25 mouse cellular contexts compared by ENCODE assay signal in genomic region chr11:82062226-82062625, GRCm38 (mm10). TPM values are rescaled to one million over a fixed set of nuclear protein-coding genes. Genes with fewer than 3 reads are reported as not detected.
DNase-seq lines count a peak whose midpoint lies in the region; ATAC-seq lines count a peak whose summit lies in the region.
"Had no signal": no experiment of that assay in that cellular context is flagged by ENCODE, and none has a peak within 500 bp of the region (broad histone marks: within the 10 kb centered on the region; RNA-seq: fewer than 3 reads in every experiment).

No protein-coding gene starts in this region.

- no peaks in the 10 kb centered on the region for H3K9me3 ChIP-seq in embryonic facial prominence, embryonic 11.5 days (replicated peaks; ENCODE audit: control insufficient read depth, low read length)
- no peaks in the 10 kb centered on the region for H3K9me3 ChIP-seq in embryonic facial prominence, embryonic 10.5 days
- H3K9me3 ChIP-seq in lung, embryonic 16.5 days (ENCODE audit: control insufficient read depth, low read length) = no peaks in the 10 kb centered on the region
- H3K9me3 ChIP-seq: forebrain, embryonic 13.5 days; hindbrain, embryonic 10.5 days; intestine, embryonic 15.5 days had no signal

- no peak for ATAC-seq in embryonic facial prominence, embryonic 11.5 days (replicated peaks; ENCODE audit: insufficient number of reproducible peaks, low FRiP score, low TSS enrichment, low read depth)
- 0 out of 2 replicates have a peak, but pooled peaks have one; percentile 37 for ATAC-seq in lung, embryonic 16.5 days (ENCODE audit: low read depth)
- ATAC-seq: CD4-positive, CD25-positive, alpha-beta regulatory T cell, adult 4 months; forebrain, embryonic 13.5 days; intestine, embryonic 15.5 days had no signal

- H3K36me3 ChIP-seq in embryonic facial prominence, embryonic 11.5 days (replicated peaks; ENCODE audit: control insufficient read depth, insufficient read depth, low read depth, low read length) = no peaks in the 10 kb centered on the region
- H3K36me3 ChIP-seq in embryonic facial prominence, embryonic 10.5 days (replicated peaks) = no peaks in the 10 kb centered on the region
- H3K36me3 ChIP-seq in lung, embryonic 16.5 days (ENCODE audit: control insufficient read depth, insufficient read depth, low read length) = no peaks in the 10 kb centered on the region
- H3K36me3 ChIP-seq: G1E; hindbrain, embryonic 10.5 days; intestine, embryonic 15.5 days had no signal

- 48% methylated on average over 3 of the region's 3 CpGs for WGBS in embryonic facial prominence, embryonic 11.5 days
- 62% methylated on average over 3 of the region's 3 CpGs for WGBS in embryonic facial prominence, embryonic 10.5 days
- 58% methylated on average over 3 of the region's 3 CpGs for WGBS in lung, embryonic 16.5 days

- peak; percentile 55 for DNase-seq in embryonic facial prominence, embryonic 11.5 days (ENCODE audit: low spot score)
- no peak for DNase-seq in embryonic facial prominence, embryonic 10.5 days (ENCODE audit: low spot score)
- peak; percentile 15 for DNase-seq in gastrocnemius, postnatal 25 days
- no peak for DNase-seq in gastrocnemius, adult 8-10 months (ENCODE audit: low spot score in 2 of 2)
- no peak for DNase-seq in lung, postnatal 36 days
- DNase-seq in skeletal muscle tissue, adult 2 months (ENCODE audit: low read depth, low spot score) = peak; percentile 75
- no peak for DNase-seq in right cerebral cortex, postnatal 4 days
- DNase-seq: adrenal gland, postnatal 14 days; B cell, adult 2 months; cerebellum, adult 18-20 months; cerebellum, adult 9-11 months; cerebellum, postnatal 36 days; heart, postnatal 10 days; kidney, adult 18-20 months had no signal

- no peak overlapping the region for H3K4me3 ChIP-seq in embryonic facial prominence, embryonic 11.5 days (ENCODE audit: low read depth, low read length)
- no peak overlapping the region for H3K4me3 ChIP-seq in embryonic facial prominence, embryonic 10.5 days
- no peak overlapping the region for H3K4me3 ChIP-seq in lung, embryonic 16.5 days (ENCODE audit: low read length)
- H3K4me3 ChIP-seq: forebrain, embryonic 13.5 days; hindbrain, embryonic 10.5 days; intestine, embryonic 15.5 days had no signal

- no peak overlapping the region for H3K27ac ChIP-seq in embryonic facial prominence, embryonic 11.5 days (replicated peaks; ENCODE audit: low read depth, low read length)
- no peak overlapping the region for H3K27ac ChIP-seq in embryonic facial prominence, embryonic 10.5 days (replicated peaks)
- H3K27ac ChIP-seq in lung, embryonic 16.5 days (ENCODE audit: low read length) = no peak overlapping the region; the same call in 1 of the 2 replicates
- H3K27ac ChIP-seq: forebrain, embryonic 13.5 days; hindbrain, embryonic 10.5 days; hindbrain, embryonic 14.5 days; intestine, embryonic 15.5 days had no signal

- no peaks in the 10 kb centered on the region for H3K4me1 ChIP-seq in embryonic facial prominence, embryonic 11.5 days (ENCODE audit: control insufficient read depth, insufficient read depth, low read length)
- no peaks in the 10 kb centered on the region for H3K4me1 ChIP-seq in embryonic facial prominence, embryonic 10.5 days
- H3K4me1 ChIP-seq in lung, embryonic 16.5 days (replicated peaks; ENCODE audit: control insufficient read depth, insufficient read depth, low read length) = no peaks in the 10 kb centered on the region
- H3K4me1 ChIP-seq: forebrain, embryonic 13.5 days; hindbrain, embryonic 10.5 days; intestine, embryonic 15.5 days had no signal

- no peaks in the 10 kb centered on the region for H3K27me3 ChIP-seq in embryonic facial prominence, embryonic 11.5 days (ENCODE audit: control insufficient read depth, insufficient read depth, low read length)
- H3K27me3 ChIP-seq in embryonic facial prominence, embryonic 10.5 days (replicated peaks; ENCODE audit: low read depth, poor library complexity, severe bottlenecking) = no peaks in the 10 kb centered on the region
- H3K27me3 ChIP-seq in lung, embryonic 16.5 days (ENCODE audit: control insufficient read depth, insufficient read depth, low read depth, low read length) = no peaks in the 10 kb centered on the region
- H3K27me3 ChIP-seq: forebrain, embryonic 13.5 days; intestine, embryonic 15.5 days had no signal

- no peak overlapping the region for H3K4me2 ChIP-seq in embryonic facial prominence, embryonic 11.5 days (ENCODE audit: low read depth, low read length)
- no peak overlapping the region for H3K4me2 ChIP-seq in lung, embryonic 16.5 days (ENCODE audit: low read depth, low read length)
- H3K4me2 ChIP-seq: forebrain, embryonic 13.5 days; hindbrain, embryonic 14.5 days; intestine, embryonic 15.5 days had no signal

- H3K9ac ChIP-seq in embryonic facial prominence, embryonic 11.5 days (replicated peaks; ENCODE audit: low read length) = no peak overlapping the region
- H3K9ac ChIP-seq in lung, embryonic 16.5 days (ENCODE audit: low read length) = no peak overlapping the region
- H3K9ac ChIP-seq: forebrain, embryonic 13.5 days; hindbrain, embryonic 14.5 days; intestine, embryonic 15.5 days had no signal

RNA-seq across cellular contexts. Expression of gene Ccl11, which starts 4.6 kb away (rescaled TPM):
- not detected in 2 replicates for polyA plus RNA-seq in embryonic facial prominence, embryonic 11.5 days (2014; fragmentation: Nextera tagmentation; extraction: Ambion mirVana)
- not detected in 2 replicates for polyA plus RNA-seq in embryonic facial prominence, embryonic 10.5 days (2016; fragmentation: Nextera tagmentation; extraction: Ambion mirVana)
- 10 to 100 TPM; 12.2 to 14.3 TPM for total RNA-seq in gastrocnemius, postnatal 25 days (2021)
- 10 to 100 TPM; 13.0 to 23.4 (median 18.2) TPM for total RNA-seq in gastrocnemius, adult 8-10 months (2022)
- polyA plus RNA-seq in lung, embryonic 16.5 days (2015; fragmentation: Nextera tagmentation; extraction: Ambion mirVana) = 85.0 and 101 TPM in 2 replicates
- total RNA-seq: G1E had no signal
- polyA plus RNA-seq: CD4-positive, CD25-positive, alpha-beta regulatory T cell, adult 4 months; forebrain, embryonic 13.5 days; G1E; hindbrain, embryonic 10.5 days had no signal

RNA-seq across cellular contexts. Expression of gene Ccl7, which starts 16.7 kb away (rescaled TPM):
- not detected in 2 replicates for polyA plus RNA-seq in embryonic facial prominence, embryonic 11.5 days (2014; fragmentation: Nextera tagmentation; extraction: Ambion mirVana)
- polyA plus RNA-seq in embryonic facial prominence, embryonic 10.5 days (2016; fragmentation: Nextera tagmentation; extraction: Ambion mirVana) = 0.19 TPM in 1 of 2 replicates, not detected in the other
- under 1 TPM in 1 of 2 experiments, not detected in 1; 0.35 TPM for total RNA-seq in gastrocnemius, postnatal 25 days (2021)
- total RNA-seq in gastrocnemius, adult 8-10 months (2022) = under 1 TPM in 1 of 4 experiments, not detected in 3; 0.56 TPM
- polyA plus RNA-seq in lung, embryonic 16.5 days (2015; fragmentation: Nextera tagmentation; extraction: Ambion mirVana) = 12.1 and 13.6 TPM in 2 replicates
- total RNA-seq: adrenal gland, postnatal 14 days; G1E had no signal
- polyA plus RNA-seq: CD4-positive, CD25-positive, alpha-beta regulatory T cell, adult 4 months; forebrain, embryonic 13.5 days; G1E; hindbrain, embryonic 10.5 days had no signal

RNA-seq across cellular contexts. Expression of gene Gm17268, which starts 23.9 kb away (rescaled TPM):
- not detected in 2 replicates for polyA plus RNA-seq in embryonic facial prominence, embryonic 11.5 days (2014; fragmentation: Nextera tagmentation; extraction: Ambion mirVana)
- not detected in 2 replicates for polyA plus RNA-seq in embryonic facial prominence, embryonic 10.5 days (2016; fragmentation: Nextera tagmentation; extraction: Ambion mirVana)
- not detected for total RNA-seq in gastrocnemius, postnatal 25 days (2021)
- total RNA-seq in gastrocnemius, adult 8-10 months (2022) = not detected
- polyA plus RNA-seq in lung, embryonic 16.5 days (2015; fragmentation: Nextera tagmentation; extraction: Ambion mirVana) = not detected in 2 replicates
- total RNA-seq: adrenal gland, adult 18-20 months; adrenal gland, postnatal 14 days; G1E; gastrocnemius, postnatal 4 days; heart, adult 8-10 months; heart, postnatal 10 days had no signal
- polyA plus RNA-seq: CD4-positive, CD25-positive, alpha-beta regulatory T cell, adult 4 months; forebrain, embryonic 13.5 days; G1E; heart, embryonic 14.5 days; hindbrain, embryonic 10.5 days; hindbrain, embryonic 14.5 days; intestine, embryonic 15.5 days had no signal

RNA-seq across cellular contexts. Expression of gene Ccl2, which starts 26.9 kb away (rescaled TPM):
- polyA plus RNA-seq in embryonic facial prominence, embryonic 11.5 days (2014; fragmentation: Nextera tagmentation; extraction: Ambion mirVana) = 0.68 and 2.1 TPM in 2 replicates
- polyA plus RNA-seq in embryonic facial prominence, embryonic 10.5 days (2016; fragmentation: Nextera tagmentation; extraction: Ambion mirVana) = 0.26 TPM in 1 of 2 replicates, not detected in the other
- total RNA-seq in gastrocnemius, postnatal 25 days (2021) = under 1 TPM; 0.35 to 0.46 TPM
- total RNA-seq in gastrocnemius, adult 8-10 months (2022) = under 1 TPM in 2 of 4 experiments, not detected in 2; 0.74 to 0.94 TPM
- 20.7 and 21.9 TPM in 2 replicates for polyA plus RNA-seq in lung, embryonic 16.5 days (2015; fragmentation: Nextera tagmentation; extraction: Ambion mirVana)
- total RNA-seq: G1E had no signal
- polyA plus RNA-seq: CD4-positive, CD25-positive, alpha-beta regulatory T cell, adult 4 months; G1E had no signal

RNA-seq across cellular contexts. Expression of gene Ccl12, which starts 39.4 kb away (rescaled TPM):
- polyA plus RNA-seq in embryonic facial prominence, embryonic 11.5 days (2014; fragmentation: Nextera tagmentation; extraction: Ambion mirVana) = 0.50 and 0.88 TPM in 2 replicates
- polyA plus RNA-seq in embryonic facial prominence, embryonic 10.5 days (2016; fragmentation: Nextera tagmentation; extraction: Ambion mirVana) = 1.2 TPM in 1 of 2 replicates, not detected in the other
- not detected for total RNA-seq in gastrocnemius, postnatal 25 days (2021)
- not detected for total RNA-seq in gastrocnemius, adult 8-10 months (2022)
- polyA plus RNA-seq in lung, embryonic 16.5 days (2015; fragmentation: Nextera tagmentation; extraction: Ambion mirVana) = 6.4 and 7.1 TPM in 2 replicates
- total RNA-seq: adrenal gland, adult 18-20 months; adrenal gland, postnatal 14 days; G1E had no signal
- polyA plus RNA-seq: CD4-positive, CD25-positive, alpha-beta regulatory T cell, adult 4 months; G1E had no signal

Comparison
In these comparisons a context has a peak if more than half of its experiments do, and no peak if none do; other contexts are left out.
1. DNase-seq: peak in embryonic facial prominence, embryonic 11.5 days (single experiment), gastrocnemius, postnatal 25 days (single experiment) and skeletal muscle tissue, adult 2 months (single experiment); none in embryonic facial prominence, embryonic 10.5 days (single experiment), gastrocnemius, adult 8-10 months (0 of 2), lung, postnatal 36 days (single experiment) and right cerebral cortex, postnatal 4 days (single experiment).
2. RNA of gene Ccl11, which starts 4.6 kb away (polyA plus RNA-seq): 85.0 to 101 TPM in lung, embryonic 16.5 days; not detected in embryonic facial prominence, embryonic 11.5 days and not detected in embryonic facial prominence, embryonic 10.5 days; every median in the first group is over 10 times any median in the second.
3. RNA of gene Ccl7, which starts 16.7 kb away (polyA plus RNA-seq): 12.1 to 13.6 TPM in lung, embryonic 16.5 days; not detected in embryonic facial prominence, embryonic 11.5 days and 0.19 TPM in embryonic facial prominence, embryonic 10.5 days; every median in the first group is over 10 times any median in the second.